Mouse (Mus musculus): Measurements from ENCODE around the gene Ccdc85c. TPM values are rescaled to one million over a fixed set of nuclear protein-coding genes. Genes with fewer than 3 reads are reported as not detected.

Ccdc85c gene
- polyA plus RNA-seq, 1 experiment from 2014 or later = 6.6 TPM

DNA sequence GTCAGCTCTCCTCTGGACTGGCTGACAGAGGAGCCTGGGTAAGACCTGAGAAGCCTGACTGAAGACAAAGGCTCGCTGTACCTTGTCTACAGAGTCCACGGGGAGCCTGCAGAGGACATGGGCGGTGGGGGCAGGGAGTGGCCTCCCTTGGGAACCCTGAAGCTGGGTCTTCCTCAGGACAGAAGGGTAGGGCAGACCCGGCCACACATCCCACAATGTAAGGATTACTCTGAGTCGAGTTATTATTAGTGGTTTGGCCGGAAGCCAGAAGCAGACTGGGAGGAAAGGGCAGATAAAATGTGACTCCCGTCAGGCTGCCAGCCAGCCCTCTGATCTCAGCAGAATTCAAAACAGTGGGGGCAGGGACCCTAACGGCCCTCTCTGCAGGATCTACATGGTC lies 30.4 kb downstream of the Ccdc85c start:
- Histone ChIP-seq H3K36me3 (no peaks in the 10 kb centered on the region), H3K4me3 (no peak overlapping the region), H3K9ac (peak overlapping the region; percentile 1; the same call in 1 of the 2 replicates), H3K27ac (no peak overlapping the region), H3K27me3 (peaks cover 23% of the 10 kb centered on the region), H3K9me3 (no peaks in the 10 kb centered on the region), H3K4me1 (peaks cover 71% of the 10 kb centered on the region), H3K4me2 (replicated peaks) (peak overlapping the region; percentile 12; the same call in 1 of the 2 replicates)
- 10% methylated on average over 8 of the region's 8 CpGs for WGBS
- ATAC-seq (ENCODE audit: low FRiP score, low read depth) = peak; percentile 17; the same call in 1 of the 2 replicates

DNA sequence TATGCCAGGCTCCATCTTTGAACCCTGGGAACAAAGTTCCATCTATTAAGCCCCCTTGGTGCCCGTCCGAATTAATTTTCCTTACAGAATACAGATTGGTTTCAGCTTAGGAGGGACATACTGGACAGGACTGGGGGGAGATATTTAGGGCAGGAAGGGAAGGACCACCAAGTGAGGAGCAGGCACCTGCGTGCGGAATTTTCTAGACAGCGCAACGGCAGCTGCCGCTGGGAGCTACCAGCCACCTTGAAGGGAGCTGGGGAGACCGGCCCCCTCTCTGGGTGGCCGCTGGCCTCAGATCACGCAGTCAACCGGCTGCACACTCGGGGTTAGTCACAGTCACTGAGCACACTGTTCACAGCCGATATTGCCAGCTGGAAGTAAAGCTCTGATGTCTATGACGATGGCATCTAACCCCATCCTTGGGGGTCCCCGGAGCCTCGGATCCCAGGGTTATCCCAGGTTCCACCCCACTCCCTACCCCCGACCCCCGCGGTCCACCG lies 32.9 kb downstream of the Ccdc85c start:
- peaks cover 76% of the 10 kb centered on the region for H3K4me1 ChIP-seq

DNA sequence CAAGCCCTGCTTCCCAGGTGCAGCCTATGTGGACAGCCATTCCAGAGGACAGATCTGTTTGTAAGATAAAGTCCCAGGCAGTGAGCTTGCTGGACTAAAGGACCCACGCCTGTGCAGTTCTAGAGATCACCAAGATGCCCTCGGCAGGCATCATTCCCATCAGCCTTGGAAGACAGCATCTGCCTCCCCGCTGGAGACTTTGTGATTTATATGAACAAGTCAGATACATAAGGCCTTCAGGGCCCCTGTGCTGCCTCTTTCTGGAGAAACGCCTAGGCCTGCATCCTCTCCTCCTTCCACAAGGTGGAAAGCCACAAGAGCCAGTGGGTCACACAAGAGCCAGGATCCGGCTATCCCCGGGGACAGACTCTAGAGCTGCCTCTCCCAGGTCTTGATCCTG lies 33.6 kb downstream of the Ccdc85c start:
- H3K36me3 ChIP-seq = no peaks in the 10 kb centered on the region
- H3K4me2 ChIP-seq (replicated peaks) = no peak overlapping the region
- H3K4me3 ChIP-seq = no peak overlapping the region
- ATAC-seq (ENCODE audit: low FRiP score, low read depth) = no peak
- peaks cover 24% of the 10 kb centered on the region for H3K27me3 ChIP-seq
- H3K4me1 ChIP-seq = peaks cover 74% of the 10 kb centered on the region
- H3K9ac ChIP-seq = no peak overlapping the region
- no peaks in the 10 kb centered on the region for H3K9me3 ChIP-seq
- WGBS = 50% methylated on average over 6 of the region's 6 CpGs
- 0 out of 2 replicates have a peak overlapping the region, but pooled peaks have one; percentile 28 for H3K27ac ChIP-seq

More for the DNA sequence above, 32.9 kb downstream of the Ccdc85c start:
- H3K36me3 ChIP-seq = no peaks in the 10 kb centered on the region
- peaks cover 24% of the 10 kb centered on the region for H3K27me3 ChIP-seq
- no peak overlapping the region for H3K4me3 ChIP-seq
- 80% methylated on average over 20 of the region's 20 CpGs for WGBS
- H3K9me3 ChIP-seq = no peaks in the 10 kb centered on the region
- no peak overlapping the region for H3K4me2 ChIP-seq (replicated peaks)
- no peak overlapping the region for H3K9ac ChIP-seq
- H3K27ac ChIP-seq = 0 out of 2 replicates have a peak overlapping the region, but pooled peaks have one; percentile 28
- no peak for ATAC-seq (ENCODE audit: low FRiP score, low read depth)

DNA sequence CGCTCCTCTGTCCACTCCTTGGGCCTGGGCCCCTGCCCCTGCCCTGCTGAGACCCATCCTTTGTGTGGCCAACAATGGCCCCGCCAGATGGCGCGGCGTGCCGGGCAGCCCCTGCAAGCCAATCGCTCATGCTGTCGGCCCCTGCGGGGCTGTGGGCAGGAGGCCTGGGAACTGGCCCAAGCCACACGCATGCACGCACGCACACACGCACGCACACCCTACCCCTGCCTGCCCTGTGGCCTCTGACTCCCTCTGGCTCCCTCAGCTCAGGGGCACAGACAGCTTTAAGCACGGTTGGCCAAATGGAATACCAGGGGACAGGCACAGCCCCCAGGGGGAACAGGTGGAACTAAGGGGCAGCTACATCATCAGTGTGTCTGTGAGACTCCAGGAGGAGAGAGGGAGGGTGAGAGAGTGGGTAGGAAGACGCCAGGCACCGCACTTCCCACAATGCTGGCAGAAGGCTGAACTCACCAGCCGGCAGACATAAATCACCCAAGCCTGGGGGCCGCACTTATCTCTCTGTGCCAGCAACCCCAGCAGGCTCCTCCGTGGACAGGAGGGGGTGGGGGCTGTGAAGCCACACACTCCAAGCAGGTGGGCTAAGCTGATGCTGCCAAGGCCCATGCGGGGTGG lies 34.2 kb downstream of the Ccdc85c start:
- 0 out of 2 replicates have a peak overlapping the region, but pooled peaks have one; percentile 10 for H3K9ac ChIP-seq
- 12% methylated on average over 21 of the region's 21 CpGs for WGBS
- H3K9me3 ChIP-seq = no peaks in the 10 kb centered on the region
- no peaks in the 10 kb centered on the region for H3K36me3 ChIP-seq
- H3K4me1 ChIP-seq = peaks cover 76% of the 10 kb centered on the region
- H3K27me3 ChIP-seq = peaks cover 24% of the 10 kb centered on the region
- no peak overlapping the region for H3K4me3 ChIP-seq
- H3K27ac ChIP-seq = no peak overlapping the region
- H3K4me2 ChIP-seq (replicated peaks) = peak overlapping the region; percentile 1
- no peak for ATAC-seq (ENCODE audit: low FRiP score, low read depth)

DNA sequence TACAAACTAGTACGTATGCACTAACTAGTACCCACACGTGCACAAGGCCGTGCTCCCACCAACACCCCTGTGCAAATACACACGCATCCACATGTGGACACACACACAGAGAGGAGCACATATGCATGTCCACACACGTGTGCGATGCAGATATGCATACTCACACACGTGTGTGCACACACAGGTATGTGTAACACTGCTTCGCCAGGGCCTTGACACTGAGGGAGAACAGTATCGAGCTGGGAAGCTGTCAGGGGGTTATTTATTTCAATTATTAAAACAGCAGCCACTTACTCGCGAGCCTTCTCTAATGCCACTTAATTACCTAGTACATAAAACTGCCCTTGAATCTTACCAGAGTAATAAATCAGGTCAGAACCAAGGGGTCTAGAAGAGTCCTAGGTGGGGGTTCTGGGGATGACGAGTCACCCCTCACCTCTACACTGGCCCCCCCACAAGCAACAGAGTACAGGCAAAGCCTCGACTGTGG lies 34.8 kb downstream of the Ccdc85c start:
- Histone ChIP-seq H3K27ac (no peak overlapping the region), H3K36me3 (no peaks in the 10 kb centered on the region), H3K27me3 (peaks cover 24% of the 10 kb centered on the region), H3K4me1 (peaks cover 76% of the 10 kb centered on the region), H3K9ac (no peak overlapping the region), H3K4me2 (replicated peaks) (peak overlapping the region; percentile 1; the same call in 1 of the 2 replicates), H3K4me3 (no peak overlapping the region), H3K9me3 (no peaks in the 10 kb centered on the region)
- no peak for ATAC-seq (ENCODE audit: low FRiP score, low read depth)
- WGBS = 55% methylated on average over 13 of the region's 13 CpGs

DNA sequence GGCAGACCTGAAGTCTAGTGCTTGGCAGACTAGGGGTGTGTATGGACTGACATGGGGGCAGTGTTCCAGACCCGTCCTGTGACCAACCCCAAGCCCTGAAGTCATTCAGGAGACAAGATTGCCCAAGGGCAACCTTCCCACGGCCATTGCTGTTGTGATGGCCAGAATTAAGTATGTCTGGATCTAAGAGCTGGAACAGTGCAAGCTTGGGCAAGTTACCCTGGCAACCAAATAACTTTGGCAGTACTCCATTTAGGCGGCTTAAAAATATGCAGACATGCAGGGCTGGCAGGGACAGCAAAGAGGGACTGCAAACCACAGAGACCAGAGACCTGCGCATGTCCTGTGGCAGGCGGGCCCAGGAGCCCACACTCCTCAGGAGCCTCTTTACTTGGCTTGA lies 35.8 kb downstream of the Ccdc85c start:
- Histone ChIP-seq H3K9me3 (no peaks in the 10 kb centered on the region), H3K4me2 (replicated peaks) (0 out of 2 replicates have a peak overlapping the region, but pooled peaks have one; percentile 9), H3K36me3 (no peaks in the 10 kb centered on the region), H3K27me3 (peaks cover 24% of the 10 kb centered on the region), H3K4me3 (no peak overlapping the region), H3K4me1 (peaks cover 72% of the 10 kb centered on the region), H3K9ac (no peak overlapping the region), H3K27ac (no peak overlapping the region)
- no peak; the same call in 1 of the 2 replicates for ATAC-seq (ENCODE audit: low FRiP score, low read depth)
- 61% methylated on average over 5 of the region's 5 CpGs for WGBS

DNA sequence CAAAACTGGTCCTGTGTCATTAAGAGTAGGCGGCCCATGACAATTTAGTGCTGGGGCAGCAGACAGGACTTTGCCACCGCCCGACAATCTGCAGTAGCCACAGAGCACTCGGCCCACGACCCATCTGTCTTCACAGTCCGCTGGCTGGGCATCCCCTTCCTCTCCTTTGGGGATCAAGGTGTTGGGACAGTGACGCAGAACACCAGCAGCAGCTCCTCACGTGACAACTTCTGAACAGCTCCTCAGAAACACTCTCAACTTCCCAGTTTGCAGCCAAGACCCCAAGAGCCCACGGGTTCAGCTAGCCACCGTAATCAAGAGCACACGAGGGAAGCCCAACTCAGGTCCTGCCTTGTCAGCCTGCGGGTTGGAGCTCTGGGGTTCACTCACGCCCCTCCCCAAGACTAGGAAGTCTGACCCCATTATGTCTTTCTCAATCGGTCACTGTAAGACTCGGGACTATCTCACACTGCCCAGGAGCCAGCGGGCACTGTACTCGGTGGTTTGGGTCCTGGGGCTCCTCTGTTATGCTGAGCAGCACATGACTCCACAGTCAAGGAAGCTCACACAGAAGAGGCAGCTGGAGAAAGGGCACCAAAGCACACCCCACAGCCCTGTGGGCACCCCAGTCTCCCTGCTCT lies 36.7 kb downstream of the Ccdc85c start:
- peaks cover 24% of the 10 kb centered on the region for H3K27me3 ChIP-seq
- H3K4me1 ChIP-seq = peaks cover 66% of the 10 kb centered on the region
- no peak overlapping the region for H3K4me2 ChIP-seq (replicated peaks)
- no peak overlapping the region for H3K9ac ChIP-seq
- H3K9me3 ChIP-seq = no peaks in the 10 kb centered on the region
- H3K36me3 ChIP-seq = no peaks in the 10 kb centered on the region
- no peak overlapping the region for H3K4me3 ChIP-seq
- WGBS = 73% methylated on average over 17 of the region's 17 CpGs
- H3K27ac ChIP-seq = no peak overlapping the region
- ATAC-seq (ENCODE audit: low FRiP score, low read depth) = no peak

DNA sequence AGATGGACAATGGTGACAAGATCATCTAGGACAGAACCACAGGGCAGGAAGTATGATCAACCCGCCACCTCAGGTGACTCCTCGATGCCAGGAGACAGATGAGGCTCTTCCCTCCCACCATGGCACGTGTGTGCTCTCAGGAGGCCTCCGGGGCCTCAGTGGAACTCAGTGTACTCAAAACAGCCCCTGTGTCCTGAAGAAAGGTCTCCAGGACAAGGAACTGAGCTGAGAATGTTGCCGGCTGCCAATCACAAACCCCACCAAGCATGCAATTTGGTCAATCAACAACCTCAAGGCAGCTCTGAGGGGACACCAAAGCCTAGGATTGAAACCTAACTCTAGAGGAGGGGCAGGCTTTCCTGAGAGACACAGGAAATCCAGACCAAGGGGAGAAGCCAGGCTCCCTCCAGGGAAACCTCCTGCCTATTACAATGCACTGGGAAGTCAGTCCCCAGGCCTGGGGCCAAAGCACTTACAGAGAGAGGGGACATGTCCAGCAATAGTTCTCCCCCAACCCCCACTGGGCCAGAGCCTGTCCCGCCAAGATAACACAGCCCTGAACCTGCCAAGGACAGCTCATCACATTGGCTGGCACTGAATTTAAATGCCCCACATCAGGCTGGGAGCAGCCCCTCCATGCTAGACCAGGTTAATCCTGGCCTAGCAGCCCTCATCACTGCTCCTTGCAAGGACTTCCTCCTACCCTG lies 37.8 kb downstream of the Ccdc85c start:
- Histone ChIP-seq H3K4me2 (replicated peaks) (no peak overlapping the region), H3K36me3 (no peaks in the 10 kb centered on the region), H3K27ac (no peak overlapping the region), H3K4me3 (no peak overlapping the region), H3K9ac (peak overlapping the region; percentile 35; the same call in 1 of the 2 replicates), H3K27me3 (peaks cover 24% of the 10 kb centered on the region), H3K9me3 (no peaks in the 10 kb centered on the region), H3K4me1 (peaks cover 66% of the 10 kb centered on the region)
- WGBS = 77% methylated on average over 6 of the region's 6 CpGs
- ATAC-seq (ENCODE audit: low FRiP score, low read depth) = no peak

DNA sequence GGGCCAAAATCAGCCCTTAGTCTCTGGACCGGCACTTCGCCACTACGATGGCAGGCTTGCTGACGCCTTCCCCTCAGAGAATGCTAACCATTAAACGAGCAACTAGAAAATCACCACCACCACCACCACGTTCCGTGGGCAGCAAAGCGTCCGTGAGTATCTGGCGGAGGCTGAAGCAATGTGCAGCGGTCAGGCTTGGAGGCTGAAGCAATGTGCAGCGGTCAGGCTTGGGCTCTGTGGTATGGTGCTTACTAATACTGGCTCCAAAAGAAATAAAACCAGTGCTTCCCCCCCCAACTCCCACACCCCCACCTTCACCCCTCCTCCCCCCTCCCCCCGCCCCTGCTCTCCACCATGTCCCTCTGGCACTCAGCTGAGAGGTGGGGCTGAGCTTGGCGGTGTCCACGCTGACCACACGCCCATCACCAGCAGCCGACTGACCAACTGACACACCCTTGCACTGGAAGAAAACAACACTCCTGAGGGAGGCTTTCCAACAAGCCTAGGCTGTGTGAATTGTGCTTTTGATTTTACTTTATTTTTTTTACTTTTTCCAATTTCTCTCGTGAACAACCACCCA lies 39.2 kb downstream of the Ccdc85c start:
- Histone ChIP-seq H3K9me3 (no peaks in the 10 kb centered on the region), H3K27me3 (peaks cover 11% of the 10 kb centered on the region), H3K9ac (no peak overlapping the region), H3K4me2 (replicated peaks) (no peak overlapping the region), H3K27ac (no peak overlapping the region), H3K4me1 (peaks cover 62% of the 10 kb centered on the region), H3K36me3 (no peaks in the 10 kb centered on the region), H3K4me3 (no peak overlapping the region)
- 81% methylated on average over 18 of the region's 18 CpGs for WGBS
- ATAC-seq (ENCODE audit: low FRiP score, low read depth) = no peak

DNA sequence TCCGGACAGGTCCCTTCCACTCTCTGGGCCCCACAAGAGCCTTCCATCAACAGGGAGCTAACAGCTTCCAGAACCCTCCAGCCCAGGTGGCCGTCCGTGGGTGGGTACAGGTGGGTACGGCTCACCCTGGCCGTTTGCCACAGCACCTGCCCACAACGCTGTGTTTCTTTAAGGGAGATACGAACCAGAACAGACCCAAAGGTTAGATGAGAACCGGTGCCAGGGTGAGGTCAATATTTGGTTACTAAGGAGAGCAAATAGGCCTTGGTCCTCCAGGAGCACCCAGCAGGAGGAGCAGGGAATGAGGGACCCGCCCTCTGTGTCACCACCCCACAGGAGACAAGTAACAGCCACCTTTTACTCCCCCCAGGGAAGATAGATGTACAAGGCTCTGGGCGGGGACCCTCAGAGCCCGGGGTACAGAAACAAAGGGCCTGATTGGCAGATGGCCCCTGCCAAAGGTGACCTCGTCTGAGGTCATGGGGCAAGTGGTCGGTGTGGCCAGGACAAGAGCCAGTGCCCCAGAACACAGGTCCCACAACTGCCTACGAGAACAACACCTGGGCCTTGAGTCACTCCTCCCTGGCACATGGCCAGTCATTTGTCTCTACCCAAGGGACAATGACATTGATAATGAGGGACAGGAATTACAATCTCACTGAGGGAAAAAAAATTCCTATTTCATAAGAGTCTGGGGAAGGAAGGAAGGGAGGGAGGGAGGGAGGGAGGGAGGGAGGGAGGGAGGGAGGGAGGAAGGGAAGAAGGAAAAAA lies 40.2 kb downstream of the Ccdc85c start:
- Histone ChIP-seq H3K9me3 (no peaks in the 10 kb centered on the region), H3K36me3 (no peaks in the 10 kb centered on the region), H3K27ac (no peak overlapping the region), H3K4me1 (peaks cover 56% of the 10 kb centered on the region), H3K27me3 (peaks cover 3% of the 10 kb centered on the region; the same call in 1 of the 2 replicates), H3K4me2 (replicated peaks) (no peak overlapping the region), H3K4me3 (no peak overlapping the region), H3K9ac (no peak overlapping the region)
- WGBS = 82% methylated on average over 14 of the region's 14 CpGs
- ATAC-seq (ENCODE audit: low FRiP score, low read depth) = no peak

DNA sequence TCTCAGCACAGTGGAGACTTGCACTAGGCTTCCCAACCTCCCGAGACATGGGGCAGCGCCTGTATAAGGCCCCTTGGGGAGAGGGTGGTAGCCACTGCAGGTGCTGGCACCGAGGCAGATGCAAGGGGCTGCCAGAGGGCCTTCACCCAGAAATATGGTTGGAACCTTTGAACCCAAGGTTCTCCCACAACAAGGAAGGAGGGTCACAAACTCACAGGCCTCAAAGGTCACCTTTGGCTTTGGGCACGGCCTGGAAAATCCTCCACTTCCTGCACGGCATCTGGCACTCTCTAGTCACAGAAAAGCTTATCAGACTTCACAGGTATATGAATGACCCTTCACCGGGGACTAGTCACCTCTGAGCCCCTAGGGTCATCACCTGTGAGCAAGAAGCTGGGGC lies 41.5 kb downstream of the Ccdc85c start:
- H3K27ac ChIP-seq = no peak overlapping the region
- H3K9ac ChIP-seq = no peak overlapping the region
- H3K4me3 ChIP-seq = no peak overlapping the region
- ATAC-seq (ENCODE audit: low FRiP score, low read depth) = no peak
- WGBS = 66% methylated on average over 6 of the region's 6 CpGs
- H3K4me1 ChIP-seq = peaks cover 51% of the 10 kb centered on the region
- H3K4me2 ChIP-seq (replicated peaks) = no peak overlapping the region
- no peaks in the 10 kb centered on the region; the same call in 1 of the 2 replicates for H3K27me3 ChIP-seq
- no peaks in the 10 kb centered on the region for H3K9me3 ChIP-seq
- no peaks in the 10 kb centered on the region for H3K36me3 ChIP-seq

All from limb, embryonic 13.5 days (tissue).